ENCODE assay signal across 12 mouse cellular contexts in genomic region chr4:21755123-21755789, GRCm38 (mm10). TPM values are rescaled to one million over a fixed set of nuclear protein-coding genes. Genes with fewer than 3 reads are reported as not detected.
DNase-seq lines count a peak whose midpoint lies in the region; ATAC-seq and TF ChIP-seq lines count a peak whose summit lies in the region.
"Had no signal": no experiment of that assay in that cellular context is flagged by ENCODE, and none has a peak within 500 bp of the region (broad histone marks: within the 10 kb centered on the region; RNA-seq: fewer than 3 reads in every experiment).

No protein-coding gene starts in this region.

- no peak overlapping the region for H3K9ac ChIP-seq in liver, postnatal 0 days (replicated peaks)
- H3K9ac ChIP-seq: limb, embryonic 13.5 days had no signal

- no peak overlapping the region for H3K27ac ChIP-seq in liver, postnatal 0 days (ENCODE audit: low read depth)
- H3K27ac ChIP-seq: limb, embryonic 13.5 days had no signal

- no peak overlapping the region for H3K4me2 ChIP-seq in liver, postnatal 0 days (ENCODE audit: low read depth, low read length)
- H3K4me2 ChIP-seq: limb, embryonic 13.5 days had no signal

- H3K4me1 ChIP-seq in liver, postnatal 0 days (ENCODE audit: insufficient read depth) = peaks cover 6% of the 10 kb centered on the region
- H3K4me1 ChIP-seq: limb, embryonic 13.5 days had no signal

- no peak overlapping the region for H3K4me3 ChIP-seq in liver, postnatal 0 days (ENCODE audit: low read depth, low read length)
- H3K4me3 ChIP-seq: limb, embryonic 13.5 days; myocyte had no signal

- H3K27me3 ChIP-seq in liver, postnatal 0 days (ENCODE audit: insufficient read depth, low read length) = no peaks in the 10 kb centered on the region
- H3K27me3 ChIP-seq in splenic B cell, adult 2 months (ENCODE audit: control insufficient read depth, insufficient read depth, low read length, poor library complexity, severe bottlenecking) = no peaks in the 10 kb centered on the region; the same call in 1 of the 2 replicates
- H3K27me3 ChIP-seq: limb, embryonic 13.5 days had no signal

- no peaks in the 10 kb centered on the region for H3K9me3 ChIP-seq in liver, postnatal 0 days (ENCODE audit: low read length)
- H3K9me3 ChIP-seq: limb, embryonic 13.5 days had no signal

- TF ChIP-seq CTCF in liver, postnatal 0 days (IDR thresholded peaks at IDR 0.05; ENCODE audit: low read depth) = no peak

- peak; percentile 4 for DNase-seq in kidney, adult 9 months
- no peak for DNase-seq in kidney, postnatal 25 days
- DNase-seq in liver, postnatal 0 days = peak; percentile 19
- DNase-seq in splenic B cell, adult 2 months (ENCODE audit: low read depth, low spot score) = peak; percentile 89
- no peak for DNase-seq in urinary bladder, postnatal 36 days (ENCODE audit: low spot score in 2 of 2)
- no peak for DNase-seq in right cerebral cortex, postnatal 36 days (ENCODE audit: low spot score in 2 of 2)
- DNase-seq in left cerebral cortex, adult 8-10 months (ENCODE audit: low spot score in 2 of 2) = no peak
- DNase-seq: gastrocnemius, postnatal 25 days; kidney, postnatal 14 days had no signal

- no peak for TF ChIP-seq EP300 in liver, postnatal 0 days (IDR thresholded peaks at IDR 0.05; ENCODE audit: low read depth)

- peaks cover 6% of the 10 kb centered on the region for H3K36me3 ChIP-seq in liver, postnatal 0 days (replicated peaks; ENCODE audit: insufficient read depth, low read length)
- no peaks in the 10 kb centered on the region; the same call in 1 of the 2 replicates for H3K36me3 ChIP-seq in splenic B cell, adult 2 months (ENCODE audit: control insufficient read depth, insufficient read depth, low read length, poor library complexity, severe bottlenecking)

- WGBS in liver, postnatal 0 days (ENCODE audit: insufficient replicate concordance) = 44% methylated on average over 4 of the region's 4 CpGs

- ATAC-seq in common myeloid progenitor, adult 5-6 weeks (replicated peaks; ENCODE audit: low read depth, poor library complexity, severe bottlenecking) = peak; percentile 85
- peak; percentile 77 for ATAC-seq in liver, postnatal 0 days

RNA-seq across cellular contexts. Expression of gene Usp45, which starts 11.7 kb away (rescaled TPM):
- total RNA-seq in common myeloid progenitor, adult 5-6 weeks (2017) = 17.6 and 29.0 TPM in 2 replicates
- 3.5 and 5.0 TPM in 2 replicates for polyA plus RNA-seq in liver, postnatal 0 days (2015; fragmentation: Nextera tagmentation; extraction: Ambion mirVana)
- 10 to 100 TPM; 42.2 to 48.4 (median 46.9) TPM for total RNA-seq in left cerebral cortex, adult 8-10 months (2022)

RNA-seq across cellular contexts. Expression of gene Tstd3, which starts 11.8 kb away (rescaled TPM):
- total RNA-seq in common myeloid progenitor, adult 5-6 weeks (2017) = 5.3 and 6.9 TPM in 2 replicates
- polyA plus RNA-seq in liver, postnatal 0 days (2015; fragmentation: Nextera tagmentation; extraction: Ambion mirVana) = 16.6 and 19.2 TPM in 2 replicates
- total RNA-seq in left cerebral cortex, adult 8-10 months (2022) = 10 to 100 TPM; 24.4 to 26.5 (median 25.7) TPM

RNA-seq across cellular contexts. Expression of gene Ccnc, which starts 27.8 kb away (rescaled TPM):
- total RNA-seq in common myeloid progenitor, adult 5-6 weeks (2017) = 28.0 and 32.1 TPM in 2 replicates
- polyA plus RNA-seq in liver, postnatal 0 days (2015; fragmentation: Nextera tagmentation; extraction: Ambion mirVana) = 12.7 and 13.9 TPM in 2 replicates
- total RNA-seq in left cerebral cortex, adult 8-10 months (2022) = 10 to 100 TPM; 31.8 to 37.5 (median 32.8) TPM

Comparison
In these comparisons a context has a peak if more than half of its experiments do, and no peak if none do; other contexts are left out.
1. DNase-seq: peak in kidney, adult 9 months (single experiment), liver, postnatal 0 days (single experiment) and splenic B cell, adult 2 months (single experiment); none in kidney, postnatal 25 days (0 of 2), urinary bladder, postnatal 36 days (0 of 2), right cerebral cortex, postnatal 36 days (0 of 2) and left cerebral cortex, adult 8-10 months (0 of 2).